Mouse (Mus musculus): Measurements from ENCODE around the gene H2-Q7.
"Not testable (repeated sequence)": the region's sequence is repeated elsewhere in the genome, so short reads cannot be mapped to it uniquely, and the experiment has no call there.

The H2-Q7 gene

GRCm38 (mm10) chr17:35434836-35435235 lies 4.1 kb upstream of the H2-Q7 start:
- intact Hi-C loops (cut with DNase I): not testable (repeated sequence)

GRCm38 (mm10) chr17:35435577-35435976 lies 3.4 kb upstream of the H2-Q7 start:
- intact Hi-C loops (cut with DNase I): not testable (repeated sequence)

DNA sequence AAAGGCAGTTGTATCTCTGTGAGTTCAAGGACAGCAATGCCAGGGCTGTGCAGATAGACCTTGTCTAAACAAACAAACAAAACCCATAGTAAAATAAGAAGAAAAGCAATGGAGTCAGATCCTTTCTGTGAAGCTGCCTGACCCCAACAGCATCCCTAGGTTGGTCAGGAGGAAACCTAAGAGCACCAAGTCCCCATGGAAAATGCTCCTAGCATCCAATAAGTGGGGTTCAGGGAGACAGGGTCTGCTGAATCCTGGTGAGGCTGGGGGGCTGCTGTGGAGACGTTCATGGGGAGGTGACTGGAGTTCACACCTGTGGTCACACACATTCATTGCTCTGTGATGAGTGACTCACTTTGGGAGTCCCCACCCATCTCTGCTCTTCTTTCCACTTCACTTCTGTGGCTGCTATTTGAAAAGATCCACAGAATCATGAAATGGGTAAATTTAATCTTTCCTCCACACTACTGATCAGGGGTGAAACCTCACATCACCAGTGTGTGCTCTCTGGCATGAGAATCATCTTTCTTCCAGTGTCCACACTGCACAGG lies 1.5 kb upstream of the H2-Q7 start:
- intact Hi-C loops (cut with DNase I): not testable (repeated sequence)

GRCm38 (mm10) chr17:35438395-35438794 lies 560 bp upstream of the H2-Q7 start:
- intact Hi-C loops (cut with DNase I): not testable (repeated sequence)

DNA sequence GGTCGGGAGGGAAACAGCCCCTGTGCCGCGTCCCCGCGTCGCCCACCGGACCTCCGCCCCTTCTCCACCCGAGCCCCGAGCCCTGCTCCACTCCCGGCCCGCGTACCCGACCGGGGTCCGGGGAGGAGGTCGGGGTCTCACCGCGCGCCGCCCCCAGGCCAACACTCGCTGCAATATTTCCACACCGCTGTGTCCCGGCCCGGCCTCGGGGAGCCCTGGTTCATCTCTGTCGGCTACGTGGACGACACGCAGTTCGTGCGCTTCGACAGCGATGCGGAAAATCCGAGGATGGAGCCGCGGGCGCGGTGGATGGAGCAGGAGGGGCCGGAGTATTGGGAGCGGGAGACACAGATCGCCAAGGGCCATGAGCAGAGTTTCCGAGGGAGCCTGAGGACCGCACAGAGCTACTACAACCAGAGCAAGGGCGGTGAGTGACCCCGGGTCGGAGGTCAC lies 366 bp downstream of the H2-Q7 start:
- intact Hi-C loops (cut with DNase I): not testable (repeated sequence)

- intact Hi-C loops (cut with DNase I): not testable (repeated sequence)
These were observed 1.1 kb downstream of the H2-Q7 start for GRCm38 (mm10) chr17:35439925-35440645.

DNA sequence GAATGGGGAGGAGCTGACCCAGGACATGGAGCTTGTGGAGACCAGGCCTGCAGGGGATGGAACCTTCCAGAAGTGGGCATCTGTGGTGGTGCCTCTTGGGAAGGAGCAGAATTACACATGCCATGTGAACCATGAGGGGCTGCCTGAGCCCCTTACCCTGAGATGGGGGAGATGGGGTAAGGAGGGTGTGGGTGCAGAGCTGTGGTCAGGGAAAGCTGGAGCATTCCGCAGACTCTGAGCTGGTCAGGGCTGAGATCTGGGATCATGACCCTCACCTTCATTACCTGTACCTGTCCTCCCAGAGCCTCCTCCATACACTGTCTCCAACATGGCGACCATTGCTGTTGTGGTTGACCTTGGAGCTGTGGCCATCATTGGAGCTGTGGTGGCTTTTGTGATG lies 3.4 kb downstream of the H2-Q7 start:
- intact Hi-C loops (cut with DNase I): not testable (repeated sequence)

- intact Hi-C loops (cut with DNase I): not testable (repeated sequence)
These were observed 5.6 kb downstream of the H2-Q7 start for GRCm38 (mm10) chr17:35444510-35444909.

- intact Hi-C loops (cut with DNase I): not testable (repeated sequence)
These were observed 19.3 kb downstream of the H2-Q7 start for GRCm38 (mm10) chr17:35458247-35458646.

GRCm38 (mm10) chr17:35460513-35461341 lies 21.8 kb downstream of the H2-Q7 start:
- intact Hi-C loops (cut with DNase I): not testable (repeated sequence)

DNA sequence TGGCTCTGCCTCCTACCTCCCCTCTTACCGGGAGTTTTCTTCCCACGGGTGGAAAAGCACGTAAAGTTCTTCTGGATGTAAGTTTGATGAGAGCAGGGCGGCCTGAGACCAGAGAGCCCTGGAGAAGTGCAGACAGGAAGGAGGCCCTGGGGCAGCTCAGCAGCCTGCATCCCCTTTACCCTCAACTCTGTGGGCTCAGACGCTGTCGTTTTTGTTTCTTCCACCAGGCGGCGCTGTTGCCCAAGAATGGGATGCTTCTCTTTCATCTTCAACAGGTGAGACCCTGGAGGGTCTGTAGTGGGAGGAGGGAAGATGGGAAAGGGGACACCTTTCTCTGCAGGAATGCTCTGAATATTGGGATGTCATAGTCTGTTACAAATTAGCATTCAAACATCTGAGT lies 26.7 kb downstream of the H2-Q7 start:
- intact Hi-C loops (cut with DNase I): not testable (repeated sequence)

GRCm38 (mm10) chr17:35468936-35469335 lies 30.0 kb downstream of the H2-Q7 start:
- intact Hi-C loops (cut with DNase I): not testable (repeated sequence)

- intact Hi-C loops (cut with DNase I): no loop called here
These were observed 31.1 kb downstream of the H2-Q7 start, which contains the start of gene H2-Q10 for GRCm38 (mm10) chr17:35469842-35470751. TSS of gene H2-Q10 (plus strand) at chr17:35470089.

DNA sequence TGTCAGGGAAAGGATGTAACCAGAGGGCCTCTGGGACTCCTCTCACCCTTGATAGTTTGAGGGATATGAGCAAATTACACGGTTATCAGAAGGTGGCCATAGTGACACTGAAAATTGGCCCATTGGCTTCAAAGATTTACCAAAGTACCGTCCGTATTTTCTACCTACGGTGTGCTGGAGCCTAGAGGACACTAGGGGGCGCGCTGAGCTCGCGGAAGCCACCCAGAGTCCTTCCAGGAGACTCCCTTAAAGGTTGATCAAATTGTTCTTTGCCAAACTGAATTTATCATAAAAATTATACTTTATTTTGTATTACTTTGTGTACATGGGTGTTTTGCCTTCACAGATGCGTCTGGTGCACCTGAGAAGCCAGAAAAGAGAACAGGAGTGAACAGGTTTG lies 45.1 kb downstream of the H2-Q7 start:
- intact Hi-C loops (cut with DNase I): no loop called here

- intact Hi-C loops (cut with DNase I): no loop called here
These were observed 46.7 kb downstream of the H2-Q7 start for GRCm38 (mm10) chr17:35485702-35486101.

- intact Hi-C loops (cut with DNase I): no loop called here
These were observed 47.8 kb downstream of the H2-Q7 start for GRCm38 (mm10) chr17:35486726-35487125.

GRCm38 (mm10) chr17:35488041-35488440 lies 49.1 kb downstream of the H2-Q7 start:
- intact Hi-C loops (cut with DNase I): no loop called here

GRCm38 (mm10) chr17:35490320-35490719 lies 51.4 kb downstream of the H2-Q7 start:
- intact Hi-C loops (cut with DNase I): no loop called here

All from adrenal gland (tissue).